Mouse (Mus musculus) kidney, adult 18-20 months (tissue): Measurements from ENCODE around the gene Fank1.

Experiments
- DNase-seq: peaks from one replicate; pipeline ENCODE4 v3.0.0; 2021

The Fank1 gene

GRCm38 (mm10) chr7:133776626-133776996 lies at the start of gene Fank1:
Gene Fank1 (plus strand): TSS chr7:133776861.
- peak; percentile 90 for DNase-seq

DNA sequence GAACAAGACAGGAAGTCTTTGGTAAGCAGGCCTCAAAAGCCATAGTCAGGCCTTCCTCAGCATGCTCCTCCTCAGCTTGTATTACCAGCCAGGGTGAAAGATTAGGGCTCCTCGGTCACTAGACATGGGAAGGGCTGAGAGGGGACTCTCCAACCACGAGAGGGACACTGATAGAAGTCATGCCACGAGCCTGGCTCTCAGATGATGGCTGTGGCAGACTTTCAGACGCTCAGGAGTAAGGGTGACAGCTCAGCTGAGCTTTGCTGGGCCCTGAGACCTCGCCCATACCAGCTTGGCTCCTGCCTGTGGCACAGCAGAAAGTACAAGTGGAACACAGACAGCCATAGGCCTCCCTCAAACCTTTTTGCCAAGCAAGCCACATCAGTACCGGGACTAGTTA lies 49.6 kb upstream of the Fank1 start:
- no peak for DNase-seq

GRCm38 (mm10) chr7:133729351-133729750 lies 47.3 kb upstream of the Fank1 start:
- no peak for DNase-seq

DNA sequence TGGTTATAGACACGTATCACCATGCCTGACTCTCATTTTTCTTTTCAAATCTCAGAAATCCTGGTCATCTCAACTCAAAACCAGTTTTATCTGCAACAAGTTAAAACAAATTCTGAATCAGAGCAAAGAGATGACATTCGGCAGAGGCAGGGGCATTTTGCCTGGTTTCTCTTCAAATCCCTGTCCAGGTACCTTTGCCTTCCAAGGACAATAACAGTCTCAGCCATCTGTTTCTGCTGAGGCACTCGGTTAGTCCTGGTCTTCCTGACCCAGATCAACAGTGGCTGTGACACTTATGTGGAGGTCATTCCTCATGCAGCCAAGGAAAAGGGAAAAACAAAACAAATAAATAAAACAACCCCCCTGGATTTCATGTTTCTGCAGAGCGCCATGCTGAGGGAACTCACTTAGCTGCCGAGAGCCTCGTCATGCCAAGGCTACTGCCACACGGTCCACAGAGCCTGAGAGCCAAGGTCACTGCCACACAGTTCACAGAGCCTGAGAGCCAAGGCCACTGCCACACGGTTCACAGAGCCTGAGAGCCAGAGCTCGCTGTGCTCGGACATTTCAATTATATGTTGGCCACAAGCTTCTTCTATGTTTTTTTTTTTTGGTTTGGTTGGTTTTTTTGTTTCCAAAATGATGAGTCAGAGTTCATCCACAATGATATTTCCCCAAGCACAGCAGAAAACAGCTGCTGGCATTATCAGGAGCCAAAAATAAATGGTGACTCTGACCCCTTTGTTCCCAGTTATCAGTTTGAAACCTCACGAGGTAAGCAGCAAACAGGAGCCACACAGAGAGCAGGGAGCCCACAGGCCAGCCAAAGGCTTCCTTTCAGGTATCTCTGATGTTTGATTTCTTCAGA lies 46.1 kb upstream of the Fank1 start:
- no peak for DNase-seq

DNA sequence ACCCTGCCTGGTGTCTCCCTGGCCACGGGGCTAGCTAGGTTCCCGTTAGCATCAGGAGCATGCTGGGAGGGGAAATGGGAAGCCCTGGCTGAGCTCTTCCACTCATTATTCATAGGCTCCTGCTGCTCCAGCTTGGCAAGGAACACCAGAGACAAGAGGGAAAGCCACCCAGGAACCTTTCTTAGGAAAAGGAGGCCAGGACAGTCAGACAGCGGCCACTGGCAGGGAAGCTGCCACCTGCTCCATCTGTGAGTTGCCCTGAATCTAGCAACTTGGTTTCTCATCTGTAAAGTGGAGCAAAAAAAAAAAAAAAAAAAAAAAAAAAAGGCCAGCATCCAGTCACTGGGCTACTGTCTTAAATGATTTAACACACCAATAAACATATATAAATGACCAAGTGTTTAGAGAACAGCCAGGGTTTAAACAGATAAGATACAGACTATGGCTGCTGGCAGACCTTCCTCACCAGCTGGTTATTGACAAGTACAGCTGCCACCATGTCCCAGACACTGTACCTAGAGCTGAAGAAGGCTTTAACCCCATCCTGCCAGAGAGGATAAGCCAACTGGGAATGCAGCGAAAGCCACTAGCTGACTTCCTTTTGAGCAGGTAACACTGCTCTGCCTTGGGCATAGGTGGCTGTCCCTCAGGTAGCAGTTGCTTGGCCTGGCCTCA lies 44.6 kb upstream of the Fank1 start:
- no peak for DNase-seq

- DNase-seq: no peak
Measured at GRCm38 (mm10) chr7:133740558-133740957, 36.1 kb upstream of the Fank1 start.

- DNase-seq: no peak
Measured at GRCm38 (mm10) chr7:133742530-133743325, 33.9 kb upstream of the Fank1 start.

GRCm38 (mm10) chr7:133743611-133744010 lies 33.0 kb upstream of the Fank1 start:
- DNase-seq: no peak

DNA sequence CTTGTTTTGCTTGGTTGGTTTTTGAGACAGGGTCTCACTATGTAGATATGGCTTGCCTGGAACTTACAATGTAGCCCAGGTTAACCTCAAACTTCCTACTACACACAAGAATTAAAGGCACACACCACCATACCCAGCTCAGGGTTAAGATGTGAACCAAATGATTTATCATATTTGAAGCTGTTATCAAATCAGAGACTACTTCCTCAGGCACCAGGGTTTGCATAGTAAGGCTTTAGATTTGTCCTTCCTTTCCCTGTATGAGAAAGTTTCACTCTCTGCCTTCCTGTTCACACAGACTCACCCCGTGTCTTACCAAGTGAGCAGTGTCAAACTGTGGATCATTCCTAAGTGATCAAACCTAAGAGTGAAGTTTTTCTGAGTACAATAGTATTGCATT lies 32.5 kb upstream of the Fank1 start:
- no peak for DNase-seq

DNA sequence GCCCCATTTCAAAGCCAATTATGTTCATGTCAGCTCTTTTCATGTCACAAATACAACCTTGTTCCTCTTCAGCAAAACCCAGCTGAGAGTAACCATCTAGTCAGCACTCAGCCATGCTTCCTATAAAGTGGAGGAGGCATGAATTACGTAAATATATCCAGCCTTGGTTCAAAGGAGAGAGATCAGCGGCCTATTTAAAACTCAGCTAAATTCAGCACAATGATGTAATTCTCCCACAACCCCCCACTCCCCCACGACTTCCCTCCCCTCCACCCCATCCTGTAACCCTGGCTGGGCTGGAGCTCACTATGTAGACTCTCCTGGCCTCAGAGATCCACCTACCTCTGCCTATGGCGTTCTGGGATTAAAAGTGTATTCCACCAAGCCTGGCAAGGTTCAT lies 32.0 kb upstream of the Fank1 start:
- DNase-seq: no peak

DNA sequence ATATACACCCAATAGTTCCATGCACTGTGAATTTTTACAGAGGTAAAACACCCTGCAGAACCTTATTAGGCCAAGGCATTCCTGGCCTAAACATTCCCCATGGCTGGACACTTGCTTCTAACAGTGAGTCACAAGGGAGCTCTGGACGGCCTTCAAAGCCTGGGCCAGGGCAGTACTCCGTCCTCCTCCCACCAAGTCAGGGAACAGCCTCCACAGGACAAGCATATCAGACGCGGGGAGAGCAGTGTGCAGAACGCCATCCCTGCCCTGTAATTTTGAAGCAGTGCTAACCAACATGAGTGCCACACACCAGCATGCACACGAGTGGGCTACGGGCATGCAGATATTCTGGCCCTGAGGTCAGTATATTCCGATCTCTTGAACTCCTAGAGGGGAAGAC lies 29.3 kb upstream of the Fank1 start:
- DNase-seq: no peak

DNA sequence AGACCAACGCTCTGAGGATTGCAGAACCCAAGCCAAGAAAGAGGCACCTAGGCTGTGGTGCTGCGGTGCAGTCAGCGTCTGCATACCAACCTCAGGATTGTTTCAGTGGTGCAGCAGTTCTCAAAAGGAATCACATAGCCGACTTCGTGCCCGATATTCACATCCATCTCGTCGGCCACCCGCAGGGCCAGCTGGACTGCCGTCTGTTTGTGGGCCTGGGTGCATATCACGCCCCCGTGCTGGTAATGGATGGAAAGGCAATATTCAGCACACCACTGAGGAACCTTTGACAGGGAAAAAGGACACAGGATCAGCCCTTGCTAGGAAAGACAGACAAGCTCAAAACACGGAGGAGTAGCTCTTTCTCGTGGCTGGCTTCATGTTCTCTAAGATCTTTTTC lies 27.9 kb upstream of the Fank1 start:
- DNase-seq: no peak

DNA sequence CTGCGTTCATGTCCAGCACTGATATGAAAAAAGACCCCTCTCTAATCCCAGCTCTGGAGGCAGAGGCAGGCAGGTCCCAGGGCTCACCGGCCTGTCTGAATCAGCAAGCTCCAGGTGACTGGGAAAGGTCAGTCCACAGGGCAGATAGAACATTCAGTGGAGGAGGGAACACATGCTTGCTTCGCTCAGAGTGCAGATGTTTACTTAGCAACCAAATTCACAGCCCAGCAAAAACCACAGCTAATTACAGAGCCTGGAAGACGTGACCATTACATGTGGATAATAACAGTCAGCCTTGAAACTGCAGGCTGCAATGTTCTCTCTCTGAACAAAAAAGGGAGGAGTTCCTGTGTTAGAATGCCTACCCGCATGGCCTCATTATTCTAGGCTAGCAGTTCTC lies 26.0 kb upstream of the Fank1 start:
- DNase-seq: no peak

- DNase-seq: no peak
Measured at GRCm38 (mm10) chr7:133751163-133751562, 25.5 kb upstream of the Fank1 start.

- DNase-seq: no peak
Measured at GRCm38 (mm10) chr7:133757961-133758455, 18.7 kb upstream of the Fank1 start.

DNA sequence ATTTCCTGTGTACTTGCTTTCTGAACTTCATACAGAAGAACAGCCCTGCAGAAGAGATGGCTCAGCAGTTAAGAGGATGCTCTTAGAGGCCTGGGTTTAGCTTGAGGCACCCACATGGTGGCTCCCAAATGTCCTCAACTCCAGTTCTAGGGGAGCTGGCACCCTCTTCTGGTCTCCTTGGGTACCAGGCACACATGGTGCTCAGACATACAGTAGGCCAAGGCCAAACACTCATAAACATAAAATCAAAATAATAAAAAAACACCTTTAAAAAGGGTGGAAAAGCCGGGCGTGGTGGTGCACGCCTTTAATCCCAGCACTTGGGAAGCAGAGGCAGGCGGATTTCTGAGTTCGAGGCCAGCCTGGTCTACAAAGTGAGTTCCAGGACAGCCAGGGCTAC lies 17.9 kb upstream of the Fank1 start:
- no peak for DNase-seq

- DNase-seq: peak; percentile 16
Measured at GRCm38 (mm10) chr7:133759611-133760353, 16.9 kb upstream of the Fank1 start.

DNA sequence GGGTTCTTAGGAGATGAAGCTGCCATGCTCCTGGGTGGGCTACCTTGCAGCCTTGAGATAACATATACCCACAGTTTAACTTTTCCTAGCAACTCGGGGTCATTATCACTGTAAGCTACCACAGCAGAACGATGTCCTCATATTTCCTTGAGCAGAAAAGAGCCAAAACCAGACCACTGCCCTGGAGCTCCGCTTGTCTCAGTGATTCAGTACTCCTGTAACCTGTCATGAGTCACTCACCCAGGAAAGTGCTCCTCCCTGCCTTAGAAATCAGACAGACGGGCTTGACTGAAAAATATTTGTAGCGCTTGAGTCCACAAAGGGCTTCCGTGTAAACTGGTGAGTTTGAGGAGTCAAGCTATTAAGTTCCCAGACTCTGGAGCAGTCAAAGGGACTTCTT lies 14.0 kb upstream of the Fank1 start:
- no peak for DNase-seq

DNA sequence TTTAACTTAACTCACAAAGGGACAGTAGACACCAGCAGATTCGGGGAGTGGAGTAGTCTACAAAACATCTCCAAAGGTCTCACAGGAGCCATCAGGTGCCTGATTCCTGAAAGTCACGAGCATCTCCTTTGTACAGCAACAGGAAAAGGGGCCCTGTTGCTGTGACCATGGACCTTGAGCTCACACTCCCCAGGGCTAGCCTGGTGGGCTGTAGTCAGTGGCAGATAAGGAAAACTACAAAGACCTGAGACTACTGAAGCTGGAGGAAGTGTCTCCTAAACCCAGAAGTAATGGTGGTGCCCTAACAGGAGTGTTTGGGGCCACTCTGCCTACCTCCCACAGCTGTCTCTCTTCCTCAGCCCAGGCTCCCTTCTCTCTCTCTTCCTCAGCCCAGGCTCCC lies 12.2 kb upstream of the Fank1 start:
- DNase-seq: no peak

DNA sequence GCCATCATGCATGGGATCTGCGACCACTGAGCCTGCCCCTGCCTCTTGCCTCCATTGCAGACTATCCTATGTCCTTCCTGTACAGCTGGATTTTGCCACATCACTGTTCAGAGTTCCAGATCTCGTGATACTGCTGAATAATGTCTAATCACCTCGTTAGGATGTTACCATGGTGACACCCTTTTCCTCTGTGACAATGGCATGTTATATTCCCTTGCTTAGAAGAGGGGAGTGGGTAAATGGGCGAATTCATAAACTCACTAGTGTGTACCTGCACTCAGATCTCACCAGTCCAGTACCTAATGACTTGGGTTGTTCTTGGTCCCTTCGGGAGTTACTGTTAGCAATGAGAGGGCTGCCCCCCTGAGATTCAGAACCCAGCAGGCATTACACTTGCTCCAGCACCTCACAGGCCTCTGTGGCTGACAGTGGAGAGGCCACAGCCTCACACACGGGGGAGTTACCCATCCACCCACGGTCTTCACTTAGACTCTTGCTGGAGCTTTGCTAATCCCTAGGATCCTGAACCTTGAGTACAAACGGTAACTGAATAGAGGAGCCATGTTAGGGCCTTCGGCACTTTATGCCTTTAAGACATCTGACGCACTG lies 11.3 kb upstream of the Fank1 start:
- no peak for DNase-seq

GRCm38 (mm10) chr7:133765849-133766243 lies 10.8 kb upstream of the Fank1 start:
- no peak for DNase-seq

DNA sequence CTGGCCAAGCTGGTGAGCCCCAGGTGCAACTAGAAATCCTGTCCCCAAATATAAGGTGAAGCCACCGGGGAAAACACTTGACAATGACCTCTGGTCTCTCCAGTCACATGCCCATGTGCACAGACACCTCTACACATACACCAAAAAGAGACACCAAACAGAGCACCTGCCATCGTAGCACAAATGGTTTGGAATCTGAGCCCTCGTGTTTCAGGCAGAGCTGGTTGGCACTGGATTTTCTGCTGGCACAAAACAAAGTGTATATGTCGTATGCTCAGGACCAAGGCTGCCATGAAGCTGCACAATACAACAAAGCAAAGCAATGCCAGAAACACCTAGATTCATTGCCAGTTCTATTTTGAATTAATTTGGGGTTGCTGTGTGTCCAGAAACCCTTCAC lies 8.6 kb upstream of the Fank1 start:
- DNase-seq: no peak
